Mouse (Mus musculus) bone marrow, adult 2 months (tissue): ENCODE results near the gene Nolc1. TPM values are rescaled to one million over a fixed set of nuclear protein-coding genes. Genes with fewer than 3 reads are reported as not detected.

Experiments used
- H3K27ac ChIP-seq: fragments of 200-500 bp; 2 replicates; pipeline ENCODE4 v1.5.1; 2012; ENCODE audit warnings: low read depth, mild to moderate bottlenecking, control low read depth, inconsistent platforms, low read length; ENCODE audit not compliant: control insufficient read depth, poor library complexity, insufficient read depth
- H3K4me1 ChIP-seq: fragments of 200-500 bp; 2 replicates; pipeline ENCODE4 v1.6.1; 2011; ENCODE audit warnings: low read length; ENCODE audit not compliant: control insufficient read depth, insufficient read depth
- H3K4me3 ChIP-seq: fragments of 200-500 bp; replicated peaks from 2 replicates; pipeline ENCODE3; 2011; ENCODE audit warnings: mild to moderate bottlenecking, low read depth, low read length, control low read depth; ENCODE audit not compliant: control insufficient read depth
- CTCF ChIP-seq: fragments of 200-500 bp; IDR thresholded peaks from 2 replicates; pipeline ENCODE4 v1.5.1; 2011; ENCODE audit warnings: low read length, control low read depth; ENCODE audit not compliant: control insufficient read depth, insufficient read depth
- POLR2A ChIP-seq: fragments of 200-500 bp; IDR thresholded peaks from 2 replicates; pipeline ENCODE4 v1.6.1; 2011; ENCODE audit warnings: low read depth, mild to moderate bottlenecking, control low read depth, low read length, borderline replicate concordance; ENCODE audit not compliant: control insufficient read depth
- WGBS: fragments of 180-500 bp; shearing (Covaris S2); methylation state at CpG from one replicate; pipeline ENCODE4 v1.1.7; 2018; 5-methylcytosine and 5-hydroxymethylcytosine counted together
- polyA plus RNA-seq: library from polyadenylated mRNA; stranded (reverse); fragments of >200 nt; gene quantifications from 2 replicates; pipeline ENCODE4 v1.2.4, GENCODE M21; 2011; ENCODE audit warnings: low replicate concordance; ENCODE audit not compliant: missing spikeins, insufficient read depth, insufficient read length

The Nolc1 gene
- polyA plus RNA-seq, 1 experiment = 52.2 TPM

DNA sequence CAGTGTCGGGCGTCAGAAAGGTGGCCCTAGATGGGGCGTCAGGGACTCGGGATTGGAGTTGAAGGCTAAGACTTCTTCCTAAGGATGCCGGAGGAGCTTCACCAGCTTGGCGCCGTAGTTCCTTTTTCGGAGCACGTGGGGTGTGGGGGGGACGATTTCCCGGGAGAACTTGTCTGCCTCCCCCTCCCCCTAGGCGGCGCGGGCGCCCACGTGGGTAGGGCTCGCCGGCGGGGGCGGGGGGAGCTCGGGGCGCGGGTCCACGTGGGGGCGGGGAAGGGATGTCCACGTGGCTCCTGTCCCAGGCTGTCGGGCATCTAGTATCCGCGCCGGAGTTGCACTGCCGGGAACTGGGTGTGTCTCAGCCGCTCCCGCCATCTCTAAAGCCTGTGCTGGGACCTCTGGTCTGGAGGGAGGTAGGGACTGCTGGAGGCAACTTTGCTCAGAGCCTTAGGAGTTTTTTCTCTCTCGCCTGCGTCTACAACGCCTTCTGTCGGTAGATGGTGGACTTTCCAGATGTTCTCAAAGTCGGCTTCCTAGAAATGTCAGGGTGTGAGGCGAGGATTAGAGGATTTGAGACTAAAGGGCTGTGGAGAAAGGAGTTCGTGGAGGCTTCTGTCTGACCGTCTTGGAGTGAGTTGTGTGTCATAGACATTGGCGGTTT is 18.6 kb upstream of the Nolc1 start:
- peak overlapping the region; percentile 77 for H3K27ac ChIP-seq
- H3K4me3 ChIP-seq = peak overlapping the region; percentile 85
- TF ChIP-seq POLR2A = no peak
- no peak for TF ChIP-seq CTCF
- no peaks in the 10 kb centered on the region for H3K4me1 ChIP-seq
- WGBS = 2% methylated on average over 41 of the region's 42 CpGs

GRCm38 (mm10) chr19:46058466-46058865 is 17.2 kb upstream of the Nolc1 start:
- WGBS = 84% methylated on average over 7 of the region's 7 CpGs
- TF ChIP-seq CTCF = no peak
- TF ChIP-seq POLR2A = no peak
- no peaks in the 10 kb centered on the region for H3K4me1 ChIP-seq
- no peak overlapping the region for H3K27ac ChIP-seq
- no peak overlapping the region for H3K4me3 ChIP-seq

- H3K4me3 ChIP-seq = peak overlapping the region; percentile 54
- no peaks in the 10 kb centered on the region for H3K4me1 ChIP-seq
- H3K27ac ChIP-seq = no peak overlapping the region
- WGBS = 64% methylated on average over 6 of the region's 6 CpGs
- TF ChIP-seq CTCF (no peak), POLR2A (no peak)
These were observed 14.8 kb upstream of the Nolc1 start for GRCm38 (mm10) chr19:46060845-46061244.

DNA sequence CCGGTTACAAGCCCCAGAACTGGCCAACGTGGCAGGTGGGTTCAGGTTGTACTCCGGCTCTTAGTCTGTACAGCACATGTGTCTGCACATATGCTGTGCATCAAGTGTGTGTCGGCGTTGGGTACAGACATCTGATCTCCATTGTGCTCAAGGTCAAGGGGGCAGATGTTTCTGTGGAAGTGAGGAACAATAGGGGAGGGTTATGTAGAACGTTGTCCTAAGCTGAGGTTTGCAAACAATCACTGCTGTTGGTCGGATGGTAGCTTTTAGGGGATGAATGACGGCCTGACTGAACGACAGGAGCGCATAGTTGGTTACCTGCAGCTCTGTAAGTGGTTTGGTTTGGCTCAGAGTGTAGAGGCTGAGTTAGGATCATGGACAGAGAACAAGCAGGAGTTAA is 7.6 kb upstream of the Nolc1 start:
- no peaks in the 10 kb centered on the region for H3K4me1 ChIP-seq
- no peak overlapping the region for H3K4me3 ChIP-seq
- TF ChIP-seq CTCF (no peak), POLR2A (no peak)
- 89% methylated on average over 10 of the region's 10 CpGs for WGBS
- H3K27ac ChIP-seq = no peak overlapping the region

DNA sequence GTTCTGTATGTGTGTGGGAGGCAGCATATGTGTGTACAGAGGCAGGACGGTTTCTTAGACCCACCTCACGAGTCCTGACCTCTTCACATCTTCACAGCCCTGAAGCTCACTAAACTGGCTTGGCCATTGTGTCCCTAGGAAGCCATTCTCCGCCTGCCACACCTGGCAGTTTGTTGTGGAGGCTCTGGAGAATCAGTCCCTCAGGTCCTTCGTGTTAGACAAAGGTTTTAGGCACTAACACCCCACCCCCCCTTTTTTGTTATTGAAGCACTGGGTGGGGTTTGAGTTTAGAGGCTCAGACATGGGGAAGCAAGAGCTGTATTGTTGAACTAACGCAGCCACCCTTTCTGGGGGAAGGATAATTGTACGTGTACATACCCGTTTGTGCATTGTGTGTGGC is 2.4 kb upstream of the Nolc1 start:
- 84% methylated on average over 7 of the region's 7 CpGs for WGBS
- H3K4me3 ChIP-seq = no peak overlapping the region
- no peak overlapping the region for H3K27ac ChIP-seq
- H3K4me1 ChIP-seq = no peaks in the 10 kb centered on the region; the same call in 1 of the 2 replicates
- TF ChIP-seq CTCF = no peak
- TF ChIP-seq POLR2A = no peak

- Histone ChIP-seq H3K4me1 (no peaks in the 10 kb centered on the region; the same call in 1 of the 2 replicates), H3K27ac (no peak overlapping the region), H3K4me3 (no peak overlapping the region)
- 68% methylated on average over 5 of the region's 5 CpGs for WGBS
- TF ChIP-seq POLR2A = no peak
- no peak for TF ChIP-seq CTCF
These were observed 1.4 kb upstream of the Nolc1 start for GRCm38 (mm10) chr19:46074266-46074665.

GRCm38 (mm10) chr19:46078535-46078934 is 2.9 kb downstream of the Nolc1 start:
- TF ChIP-seq POLR2A (no peak), CTCF (no peak)
- Histone ChIP-seq H3K27ac (no peak overlapping the region), H3K4me1 (no peaks in the 10 kb centered on the region; the same call in 1 of the 2 replicates), H3K4me3 (no peak overlapping the region)
- 84% methylated on average over 3 of the region's 3 CpGs for WGBS

- H3K4me1 ChIP-seq = no peaks in the 10 kb centered on the region
- 89% methylated on average over 8 of the region's 8 CpGs for WGBS
- TF ChIP-seq POLR2A (no peak), CTCF (no peak)
- H3K27ac ChIP-seq = no peak overlapping the region
- no peak overlapping the region for H3K4me3 ChIP-seq
These were observed 9.5 kb downstream of the Nolc1 start for GRCm38 (mm10) chr19:46085185-46085584.

DNA sequence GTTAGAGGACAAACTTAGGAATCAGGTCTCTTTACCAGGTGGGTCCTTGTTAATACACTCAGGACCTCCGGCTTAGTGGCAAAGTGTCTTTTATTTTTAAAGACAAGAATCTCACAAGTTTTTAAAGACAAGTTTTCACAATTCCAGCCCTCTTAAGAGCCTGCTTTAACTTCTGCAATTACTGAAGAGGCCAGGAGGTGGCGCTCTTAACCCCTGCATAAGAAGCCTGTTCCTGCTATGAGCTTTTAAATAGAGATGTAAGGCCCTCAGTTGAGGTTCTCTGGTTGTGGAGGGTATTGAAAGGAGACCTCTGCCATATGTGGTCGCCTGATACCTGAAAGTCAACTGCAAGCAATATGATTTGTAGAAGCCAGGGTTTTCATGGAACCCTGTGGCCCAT is 10.7 kb downstream of the Nolc1 start:
- no peaks in the 10 kb centered on the region for H3K4me1 ChIP-seq
- no peak overlapping the region for H3K4me3 ChIP-seq
- no peak for TF ChIP-seq POLR2A
- TF ChIP-seq CTCF = 0 out of 2 replicates have a peak, but pooled peaks have one; percentile 7
- 24% methylated on average over 3 of the region's 3 CpGs for WGBS
- no peak overlapping the region for H3K27ac ChIP-seq
